Mouse (Mus musculus) adrenal gland, adult 18-20 months (tissue): ENCODE results near the gene Wdfy3. TPM values are rescaled to one million over a fixed set of nuclear protein-coding genes. Genes with fewer than 3 reads are reported as not detected.

Experiments used
- DNase-seq, 2 experiments: peaks; one replicate each; pipeline ENCODE4 v3.0.0; 2021 to 2022; ENCODE audit warnings: low spot score in 2 of 2
- total RNA-seq, 2 experiments: library from RNA; stranded (reverse); gene quantifications; 1 replicate in 1 of 2; 2 replicates in 1 of 2; pipeline ENCODE4 v1.2.3; 2021

The Wdfy3 gene
- total RNA-seq, 2 experiments from 2014 or later, result 36.6 to 38.6 TPM

DNA sequence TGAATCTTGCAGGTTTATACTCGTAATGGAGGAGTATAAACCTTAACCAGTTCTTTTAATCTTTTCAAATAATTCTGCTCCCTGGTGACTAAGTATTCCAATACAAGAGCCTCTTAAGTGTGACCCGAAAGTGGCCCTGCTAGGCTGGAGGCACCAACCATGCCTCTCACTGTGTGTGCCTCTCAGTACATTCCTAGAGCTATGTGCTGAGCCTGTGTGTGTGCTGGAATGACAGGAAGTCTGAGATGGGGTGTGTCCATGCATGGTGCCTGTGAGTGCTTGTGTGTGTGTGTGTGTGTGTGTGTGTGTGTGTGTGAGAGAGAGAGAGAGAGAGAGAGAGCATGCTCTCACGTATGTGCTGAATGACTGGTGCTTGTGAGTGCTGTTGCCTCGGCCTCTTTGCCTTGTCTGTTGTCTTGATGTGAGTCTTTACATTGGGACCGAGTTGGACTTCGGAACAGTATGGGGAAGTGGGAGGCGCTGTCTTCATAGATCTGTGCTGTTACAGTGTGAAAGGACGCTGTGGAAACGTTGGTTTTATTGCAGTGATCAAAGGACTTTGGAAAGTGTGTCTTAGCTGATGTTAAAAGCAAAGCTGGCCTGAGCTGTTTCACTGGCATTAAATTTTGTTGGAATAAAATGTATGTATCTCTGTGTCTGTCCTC is 267.2 kb downstream of the Wdfy3 start:
- no peak for DNase-seq

- DNase-seq, result no peak
These were observed 267.8 kb downstream of the Wdfy3 start for GRCm38 (mm10) chr5:101801891-101802290.

DNA sequence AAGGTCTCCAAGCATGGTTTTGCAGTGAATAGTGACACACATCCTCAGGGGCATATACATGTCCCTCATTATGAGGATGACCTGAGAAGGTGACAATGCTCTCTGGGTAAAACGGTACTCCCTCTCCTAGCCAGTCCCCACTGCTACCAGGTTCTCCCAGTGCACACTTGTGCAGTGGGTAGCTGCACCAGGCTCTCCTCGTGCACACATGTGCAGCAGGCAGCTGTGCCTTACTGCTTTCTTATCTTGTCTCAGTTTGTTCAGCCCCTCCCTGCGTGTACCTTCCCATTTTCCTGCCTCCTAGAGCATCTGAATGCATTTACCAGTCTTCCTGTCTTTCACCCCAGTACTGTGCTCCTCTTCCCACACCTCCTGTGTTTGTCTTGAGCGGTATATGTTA is 277.1 kb downstream of the Wdfy3 start:
- no peak for DNase-seq

GRCm38 (mm10) chr5:101790560-101790959 is 279.2 kb downstream of the Wdfy3 start:
- no peak for DNase-seq

GRCm38 (mm10) chr5:101789770-101790169 is 280.0 kb downstream of the Wdfy3 start:
- DNase-seq, result no peak

GRCm38 (mm10) chr5:101785921-101786614 is 283.7 kb downstream of the Wdfy3 start:
- no peak for DNase-seq

DNA sequence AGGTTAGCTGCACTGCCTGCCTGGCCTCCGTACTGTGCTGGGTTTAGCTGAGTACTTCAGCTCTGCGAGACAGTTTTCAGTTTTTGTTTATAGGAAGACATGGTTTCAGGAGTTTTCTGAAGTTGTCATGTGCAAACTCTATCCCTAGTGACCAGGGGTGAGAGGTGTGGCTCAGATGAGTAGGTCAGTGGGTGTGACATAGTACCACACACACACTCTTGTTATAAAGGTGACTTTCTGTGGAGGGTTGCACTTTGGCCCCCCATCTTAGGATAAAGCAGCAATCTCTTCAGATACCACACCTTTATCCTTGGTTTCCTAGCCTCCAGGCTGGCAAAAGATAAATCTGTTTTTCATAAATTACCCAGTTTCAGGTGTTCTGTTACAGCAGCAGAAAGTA is 284.9 kb downstream of the Wdfy3 start:
- DNase-seq, result no peak

GRCm38 (mm10) chr5:101784328-101784727 is 285.4 kb downstream of the Wdfy3 start:
- DNase-seq, result no peak
